Mouse (Mus musculus) heart, adult 10 weeks (tissue): ENCODE measurements around the gene Il34. TPM values are rescaled to one million over a fixed set of nuclear protein-coding genes. Genes with fewer than 3 reads are reported as not detected.

Experiments
- polyA plus RNA-seq: library from polyadenylated mRNA; stranded (reverse); fragments of 350-450 nt; fragmentation: Illumina TruSeq; extraction: RNeasy Lipid Tissue Mini Kit (QIAGEN cat#74804); gene quantifications from one replicate; pipeline ENCODE4 v1.2.3, GENCODE M21; 2014; ENCODE audit warnings: low read depth, low replicate concordance

Il34 gene
- polyA plus RNA-seq: 4.9 TPM

DNA sequence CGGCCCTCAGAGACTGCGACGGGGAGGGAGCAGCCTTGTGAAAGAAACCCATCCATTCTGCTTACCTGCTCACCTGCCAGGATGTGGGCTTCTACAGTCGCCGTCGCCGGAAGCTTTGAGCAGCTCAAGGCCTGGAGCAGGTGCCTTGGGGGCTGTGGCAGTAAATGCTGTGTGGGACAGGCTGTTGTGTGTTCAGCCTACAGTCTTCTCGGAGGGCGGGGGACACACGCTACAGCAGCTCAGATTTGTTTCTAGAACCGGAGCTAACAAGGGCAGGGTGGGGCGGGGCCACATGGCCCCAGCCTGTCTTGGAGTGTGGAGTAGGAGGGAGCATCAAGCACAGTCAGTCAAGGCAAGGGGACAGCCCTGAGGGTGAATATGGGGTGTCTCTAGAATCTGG lies at the start of gene Il34:
Gene Il34 (minus strand): TSS at position 256 of the 400 bp plus-strand sequence.

DNA sequence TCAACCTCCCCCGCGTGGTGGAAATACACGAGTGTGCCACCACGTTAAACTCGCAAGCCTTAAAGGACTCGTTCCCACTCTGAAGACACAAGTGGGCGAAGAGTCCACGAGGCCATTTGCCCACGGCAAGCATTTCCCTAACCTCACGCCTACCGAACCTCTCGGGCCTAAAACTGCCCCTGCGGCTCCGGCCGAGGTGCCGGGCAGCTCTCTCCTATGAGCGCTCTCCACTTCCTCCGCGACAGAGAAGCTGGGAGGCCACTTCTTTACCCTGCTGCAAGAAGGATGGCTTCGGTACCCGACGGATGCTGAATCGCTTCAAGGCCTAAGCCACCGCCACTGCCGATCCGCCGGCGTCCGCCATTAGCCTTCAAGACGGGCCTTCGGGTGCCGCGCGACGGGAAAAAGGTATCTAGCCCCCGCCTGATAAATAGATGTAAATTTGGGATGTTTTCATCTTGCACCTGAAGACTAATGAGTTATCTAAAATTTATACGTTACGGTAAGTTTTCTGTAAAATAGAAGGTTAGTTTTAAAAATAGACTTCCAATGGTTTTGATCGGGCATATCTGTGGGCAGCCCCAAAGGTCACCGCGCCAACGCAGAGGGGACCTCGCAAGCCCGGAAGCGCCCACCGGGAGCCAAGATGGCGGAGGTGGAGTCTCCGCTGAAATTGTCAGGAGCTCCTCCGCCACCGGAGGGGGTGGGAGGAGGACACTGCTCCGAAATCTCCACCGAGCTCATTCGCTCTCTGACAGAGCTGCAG lies 40.9 kb upstream of the Il34 start, which contains the start of the genes Cog4 and Sf3b3:
Gene Cog4 (plus strand): TSS at position 196 of the 766 bp plus-strand sequence.
Gene Sf3b3 (minus strand): TSS at position 383 of the 766 bp plus-strand sequence.

DNA sequence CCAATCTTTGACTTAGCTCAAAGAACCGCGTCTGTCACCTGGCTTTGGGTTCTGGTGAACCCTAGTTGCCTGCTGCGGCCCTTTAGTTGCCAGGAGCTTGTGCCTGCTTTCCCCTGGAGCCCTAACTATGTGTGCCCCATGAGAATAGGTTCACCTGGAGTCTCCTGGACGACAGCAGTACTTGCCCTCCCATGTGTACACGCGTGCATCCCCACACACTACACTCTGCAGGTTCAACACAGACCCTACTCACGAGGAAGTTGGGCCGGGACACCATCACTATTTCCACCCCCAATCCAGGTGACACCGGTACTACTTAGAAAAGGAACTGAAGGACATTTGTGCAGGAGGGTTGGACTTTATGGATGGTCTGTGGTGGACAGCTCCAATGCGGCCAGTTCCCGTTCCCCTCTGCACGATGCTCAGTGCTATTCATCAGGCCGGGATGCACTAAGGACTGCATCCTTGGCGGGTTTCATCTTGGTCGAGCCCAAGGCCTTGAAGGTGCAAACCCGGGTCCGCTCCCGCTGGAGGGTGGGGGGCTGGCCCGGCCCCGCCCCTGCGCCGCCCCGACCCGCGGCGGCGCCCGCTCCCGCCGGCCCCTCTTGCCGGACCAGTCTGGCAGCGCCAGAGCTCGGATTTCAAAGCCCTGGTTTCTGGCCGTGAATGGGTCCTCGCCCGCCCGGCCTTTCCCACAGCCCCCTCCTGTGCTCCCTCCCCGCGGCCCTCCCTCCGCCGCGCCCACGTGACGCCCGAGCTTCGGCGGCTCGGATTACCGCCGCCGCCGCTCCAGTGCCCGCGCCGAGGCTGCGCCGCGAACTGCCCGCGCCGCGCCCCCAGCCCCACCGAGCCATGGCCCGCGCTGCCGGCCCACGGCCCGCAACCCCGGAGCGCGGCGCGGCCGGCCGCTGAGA lies 84.8 kb downstream of the Il34 start, which contains the start of gene Mtss1l:
Gene Mtss1l (plus strand): TSS at position 792 of the 914 bp plus-strand sequence.

Other genes with a start within 250 kb of the Il34 start
- 15.3 TPM for gene Vac14, start 187.3 kb downstream of the Il34 start, polyA plus RNA-seq
- 22.5 TPM for gene Mtss1l, start 84.4 kb downstream of the Il34 start, polyA plus RNA-seq
- 54.9 TPM for gene Cog4, start 40.7 kb upstream of the Il34 start, polyA plus RNA-seq
- gene Sf3b3, start 40.9 kb upstream of the Il34 start, polyA plus RNA-seq: 30.5 TPM
- gene Fuk, start 96.6 kb upstream of the Il34 start, polyA plus RNA-seq: 4.2 TPM
- 14.7 TPM for gene St3gal2, start 114.0 kb upstream of the Il34 start, polyA plus RNA-seq
- 27.1 TPM for gene Ddx19a, start 191.9 kb upstream of the Il34 start, polyA plus RNA-seq
- 7.5 TPM for gene Ddx19b, start 225.8 kb upstream of the Il34 start, polyA plus RNA-seq
- gene Aars, start 227.2 kb upstream of the Il34 start, polyA plus RNA-seq: 27.4 TPM